Mouse (Mus musculus): ENCODE results near the gene Pyroxd2.
A peak's percentile ranks its signal among the peaks of the same experiment; 100 is the strongest.
"Not testable (repeated sequence)": the region's sequence is repeated elsewhere in the genome, so short reads cannot be mapped to it uniquely, and the experiment has no call there.

The Pyroxd2 gene

GRCm38 (mm10) chr19:42752363-42752931, at the start of gene Pyroxd2:
Pyroxd2 (minus strand) TSS chr19:42752775.
- DNase-seq = peak; percentile 37

GRCm38 (mm10) chr19:42797866-42798265, 45.3 kb upstream of the Pyroxd2 start:
- no peak for DNase-seq

- DNase-seq = no peak
Observed at GRCm38 (mm10) chr19:42795801-42796200, 43.2 kb upstream of the Pyroxd2 start.

- DNase-seq = peak; percentile 88
Observed at GRCm38 (mm10) chr19:42794914-42795613, 42.5 kb upstream of the Pyroxd2 start.

- peak; percentile 59 for DNase-seq
Observed at GRCm38 (mm10) chr19:42788311-42788710, 35.7 kb upstream of the Pyroxd2 start.

GRCm38 (mm10) chr19:42785562-42786220, 33.1 kb upstream of the Pyroxd2 start:
- DNase-seq = no peak

GRCm38 (mm10) chr19:42785129-42785528, 32.6 kb upstream of the Pyroxd2 start:
- DNase-seq = no peak

- DNase-seq = not testable (repeated sequence)
Observed at GRCm38 (mm10) chr19:42780156-42780538, 27.6 kb upstream of the Pyroxd2 start.

- DNase-seq = peak; percentile 93
Observed at GRCm38 (mm10) chr19:42779531-42780155, 27.1 kb upstream of the Pyroxd2 start, which contains the start of gene Hps1. Hps1 (minus strand) TSS chr19:42779978.

- DNase-seq = peak; percentile 25
Observed at GRCm38 (mm10) chr19:42777801-42778200, 25.2 kb upstream of the Pyroxd2 start.

GRCm38 (mm10) chr19:42776813-42777212, 24.2 kb upstream of the Pyroxd2 start:
- no peak for DNase-seq

- DNase-seq = no peak
Observed at GRCm38 (mm10) chr19:42770141-42770872, 17.7 kb upstream of the Pyroxd2 start.

- DNase-seq = no peak
Observed at GRCm38 (mm10) chr19:42769648-42770047, 17.1 kb upstream of the Pyroxd2 start.

GRCm38 (mm10) chr19:42767361-42767760, 14.8 kb upstream of the Pyroxd2 start:
- no peak for DNase-seq

GRCm38 (mm10) chr19:42764398-42764797, 11.8 kb upstream of the Pyroxd2 start:
- DNase-seq = no peak

GRCm38 (mm10) chr19:42756671-42757070, 4.1 kb upstream of the Pyroxd2 start:
- DNase-seq = no peak

GRCm38 (mm10) chr19:42755148-42755870, 2.7 kb upstream of the Pyroxd2 start:
- no peak for DNase-seq

GRCm38 (mm10) chr19:42753141-42753917, 754 bp upstream of the Pyroxd2 start:
- DNase-seq = no peak

- no peak for DNase-seq
Observed at GRCm38 (mm10) chr19:42750196-42750595, 2.4 kb downstream of the Pyroxd2 start.

- no peak for DNase-seq
Observed at GRCm38 (mm10) chr19:42746702-42747101, 5.9 kb downstream of the Pyroxd2 start.

- no peak for DNase-seq
Observed at GRCm38 (mm10) chr19:42745869-42746224, 6.7 kb downstream of the Pyroxd2 start.
